Mouse (Mus musculus): Measurements from ENCODE around the gene Emp2. TPM values are rescaled to one million over a fixed set of nuclear protein-coding genes. Genes with fewer than 3 reads are reported as not detected.

The Emp2 gene
- total RNA-seq, 2 experiments from 2014 or later: 41.5 to 42.5 TPM

Small RNA genes lying within 50 kb of the gene (microRNA-seq; reads per million reads assigned to microRNA genes)
- gene Gm22932: 0 reads per million in 2 experiments

Other genes with a start within 250 kb of the Emp2 start
- not detected for gene Rpl39l, start 143.7 kb downstream of the Emp2 start, total RNA-seq (2021)
- under 1 TPM; 0.36 to 0.52 TPM for gene Atf7ip2, start 121.3 kb downstream of the Emp2 start, total RNA-seq (2021)
- under 1 TPM; 0.33 to 0.34 TPM for gene Tekt5, start 81.5 kb upstream of the Emp2 start, total RNA-seq (2021)
- 10 to 100 TPM; 18.8 to 18.9 TPM for gene Nubp1, start 98.0 kb upstream of the Emp2 start, total RNA-seq (2021)
- 1 to 10 TPM; 1.1 to 1.4 TPM for gene Tvp23a, start 133.4 kb upstream of the Emp2 start, total RNA-seq (2021)
- under 1 TPM; 0.07 to 0.19 TPM for gene Ciita, start 166.1 kb upstream of the Emp2 start, total RNA-seq (2021)
- gene Dexi, start 229.1 kb upstream of the Emp2 start, total RNA-seq (2021): 10 to 100 TPM; 22.4 to 22.6 TPM
- gene Clec16a, start 231.4 kb upstream of the Emp2 start, total RNA-seq (2021): 10 to 100 TPM; 40.5 to 42.2 TPM

All from heart, postnatal 4 days (tissue).